Mouse (Mus musculus) hindbrain, embryonic 10.5 days (tissue): ENCODE measurements around the gene Rnf214. TPM values are rescaled to one million over a fixed set of nuclear protein-coding genes. Genes with fewer than 3 reads are reported as not detected.

ENCODE experiments used
- DNase-seq: peaks from one replicate; pipeline ENCODE4 v3.0.0-alpha.2; 2017; ENCODE audit warnings: low spot score
- H3K27ac ChIP-seq: fragments of 300-500 bp; sonication (generic); 2 replicates; pipeline ENCODE4 v1.5.1; 2016; ENCODE audit warnings: mild to moderate bottlenecking, moderate library complexity
- H3K27me3 ChIP-seq: fragments of 300-500 bp; sonication (generic); 2 replicates; pipeline ENCODE4 v1.6.1; 2016; ENCODE audit warnings: mild to moderate bottlenecking; ENCODE audit not compliant: poor library complexity, insufficient read depth, severe bottlenecking
- H3K36me3 ChIP-seq: fragments of 300-500 bp; sonication (generic); 2 replicates; pipeline ENCODE4 v1.6.1; 2016; ENCODE audit warnings: mild to moderate bottlenecking, moderate library complexity
- H3K4me1 ChIP-seq: fragments of 300-500 bp; sonication (generic); replicated peaks from 2 replicates; pipeline ENCODE4 v1.6.1; 2016; ENCODE audit warnings: mild to moderate bottlenecking
- H3K4me3 ChIP-seq: fragments of 300-500 bp; sonication (generic); 2 replicates; pipeline ENCODE4 v1.5.1; 2016; ENCODE audit warnings: mild to moderate bottlenecking, moderate library complexity
- H3K9me3 ChIP-seq: fragments of 300-500 bp; sonication (generic); 2 replicates; pipeline ENCODE4 v1.6.1; 2016; ENCODE audit warnings: mild to moderate bottlenecking, moderate library complexity
- WGBS: fragments of 180-500 bp; shearing (Covaris S2); methylation state at CpG from one replicate; pipeline ENCODE4 v1.1.7; 2016; 5-methylcytosine and 5-hydroxymethylcytosine counted together
- polyA plus RNA-seq: library from polyadenylated mRNA; unstranded; fragments of >200 nt; fragmentation: Nextera tagmentation; extraction: Ambion mirVana; gene quantifications from 2 replicates; pipeline ENCODE4 v1.2.1, GENCODE M21; 2016

The Rnf214 gene
- polyA plus RNA-seq, 1 experiment from 2014 or later = 84.1 TPM

GRCm38 (mm10) chr9:45943628-45944505, 37.2 kb upstream of the Rnf214 start:
- Histone ChIP-seq H3K27me3 (no peaks in the 10 kb centered on the region), H3K27ac (no peak overlapping the region), H3K4me1 (0 out of 2 replicates have a peak, but pooled peaks cover 2% of the 10 kb centered on the region), H3K36me3 (peaks cover 95% of the 10 kb centered on the region), H3K4me3 (no peak overlapping the region), H3K9me3 (no peaks in the 10 kb centered on the region)
- WGBS = 92% methylated on average over 8 of the region's 8 CpGs
- DNase-seq = no peak

- Histone ChIP-seq H3K27me3 (no peaks in the 10 kb centered on the region), H3K36me3 (peaks cover 96% of the 10 kb centered on the region), H3K9me3 (no peaks in the 10 kb centered on the region), H3K4me3 (no peak overlapping the region), H3K4me1 (0 out of 2 replicates have a peak, but pooled peaks cover 2% of the 10 kb centered on the region), H3K27ac (no peak overlapping the region)
- no peak for DNase-seq
- 95% methylated on average over 8 of the region's 8 CpGs for WGBS
Observed at GRCm38 (mm10) chr9:45942916-45943315, 36.2 kb upstream of the Rnf214 start.

- DNase-seq = no peak
- Histone ChIP-seq H3K4me3 (no peak overlapping the region), H3K9me3 (no peaks in the 10 kb centered on the region), H3K4me1 (0 out of 2 replicates have a peak, but pooled peaks cover 2% of the 10 kb centered on the region), H3K27ac (no peak overlapping the region), H3K36me3 (peaks cover 95% of the 10 kb centered on the region), H3K27me3 (no peaks in the 10 kb centered on the region)
- 94% methylated on average over 16 of the region's 16 CpGs for WGBS
Observed at GRCm38 (mm10) chr9:45942464-45942863, 35.8 kb upstream of the Rnf214 start.

GRCm38 (mm10) chr9:45941329-45941888, 34.7 kb upstream of the Rnf214 start:
- 61% methylated on average over 18 of the region's 18 CpGs for WGBS
- H3K36me3 ChIP-seq = peaks cover 84% of the 10 kb centered on the region
- H3K4me1 ChIP-seq = peaks cover 8% of the 10 kb centered on the region; the same call in 1 of the 2 replicates
- no peak for DNase-seq
- H3K27me3 ChIP-seq = no peaks in the 10 kb centered on the region; the same call in 1 of the 2 replicates
- H3K27ac ChIP-seq = no peak overlapping the region
- H3K9me3 ChIP-seq = no peaks in the 10 kb centered on the region
- no peak overlapping the region for H3K4me3 ChIP-seq

- no peak for DNase-seq
- Histone ChIP-seq H3K27me3 (peaks cover 8% of the 10 kb centered on the region; the same call in 1 of the 2 replicates), H3K4me1 (peaks cover 21% of the 10 kb centered on the region), H3K9me3 (no peaks in the 10 kb centered on the region), H3K36me3 (peaks cover 68% of the 10 kb centered on the region), H3K4me3 (no peak overlapping the region), H3K27ac (no peak overlapping the region)
- 95% methylated on average over 6 of the region's 6 CpGs for WGBS
Observed at GRCm38 (mm10) chr9:45939794-45940193, 33.1 kb upstream of the Rnf214 start.

- DNase-seq = no peak
- no peak overlapping the region for H3K27ac ChIP-seq
- H3K27me3 ChIP-seq = peaks cover 8% of the 10 kb centered on the region; the same call in 1 of the 2 replicates
- peaks cover 61% of the 10 kb centered on the region for H3K36me3 ChIP-seq
- no peaks in the 10 kb centered on the region for H3K9me3 ChIP-seq
- no peak overlapping the region for H3K4me3 ChIP-seq
- WGBS = 89% methylated on average over 15 of the region's 15 CpGs
- H3K4me1 ChIP-seq = peaks cover 21% of the 10 kb centered on the region
Observed at GRCm38 (mm10) chr9:45938952-45939637, 32.4 kb upstream of the Rnf214 start.

- H3K27me3 ChIP-seq = peaks cover 8% of the 10 kb centered on the region; the same call in 1 of the 2 replicates
- peaks cover 21% of the 10 kb centered on the region for H3K4me1 ChIP-seq
- H3K36me3 ChIP-seq = peaks cover 51% of the 10 kb centered on the region
- DNase-seq = no peak
- no peaks in the 10 kb centered on the region for H3K9me3 ChIP-seq
- H3K27ac ChIP-seq = no peak overlapping the region
- H3K4me3 ChIP-seq = no peak overlapping the region
- WGBS = 90% methylated on average over 8 of the region's 8 CpGs
Observed at GRCm38 (mm10) chr9:45938088-45938487, 31.4 kb upstream of the Rnf214 start.

- Histone ChIP-seq H3K4me1 (peaks cover 25% of the 10 kb centered on the region), H3K27ac (no peak overlapping the region), H3K9me3 (no peaks in the 10 kb centered on the region), H3K27me3 (peaks cover 8% of the 10 kb centered on the region; the same call in 1 of the 2 replicates), H3K4me3 (no peak overlapping the region), H3K36me3 (peaks cover 39% of the 10 kb centered on the region)
- 29% methylated on average over 3 of the region's 3 CpGs for WGBS
- peak; percentile 62 for DNase-seq
Observed at GRCm38 (mm10) chr9:45936883-45937282, 30.2 kb upstream of the Rnf214 start.

GRCm38 (mm10) chr9:45935628-45936210, 29.0 kb upstream of the Rnf214 start, which contains the start of gene Tagln:
TSS of gene Tagln (minus strand) at chr9:45936058.
- DNase-seq = peak; percentile 57
- H3K4me3 ChIP-seq = peak within 1 kb of the TSS; percentile 41
- H3K36me3 ChIP-seq = peaks cover 37% of the 10 kb centered on the region
- H3K4me1 ChIP-seq = peaks cover 22% of the 10 kb centered on the region
- WGBS = 7% methylated on average over 21 of the region's 21 CpGs
- H3K27ac ChIP-seq = peak within 1 kb of the TSS; percentile 78
- H3K9me3 ChIP-seq = no peaks in the 10 kb centered on the region
- H3K27me3 ChIP-seq = peaks cover 8% of the 10 kb centered on the region; the same call in 1 of the 2 replicates

GRCm38 (mm10) chr9:45932571-45933415, 26.1 kb upstream of the Rnf214 start:
- no peak for DNase-seq
- no peaks in the 10 kb centered on the region for H3K9me3 ChIP-seq
- peaks cover 38% of the 10 kb centered on the region for H3K36me3 ChIP-seq
- H3K4me3 ChIP-seq = peak overlapping the region; percentile 1; the same call in 1 of the 2 replicates
- WGBS = 74% methylated on average over 11 of the region's 11 CpGs
- peaks cover 22% of the 10 kb centered on the region for H3K4me1 ChIP-seq
- H3K27me3 ChIP-seq = peaks cover 8% of the 10 kb centered on the region; the same call in 1 of the 2 replicates
- H3K27ac ChIP-seq = no peak overlapping the region

- Histone ChIP-seq H3K9me3 (no peaks in the 10 kb centered on the region), H3K4me1 (peaks cover 22% of the 10 kb centered on the region), H3K27ac (no peak overlapping the region), H3K4me3 (no peak overlapping the region), H3K36me3 (peaks cover 44% of the 10 kb centered on the region), H3K27me3 (peaks cover 8% of the 10 kb centered on the region; the same call in 1 of the 2 replicates)
- WGBS = 59% methylated on average over 1 of the region's 1 CpGs
- no peak for DNase-seq
Observed at GRCm38 (mm10) chr9:45931958-45932357, 25.2 kb upstream of the Rnf214 start.
